Mouse (Mus musculus): Measurements from ENCODE around the gene Atp11c.

- TF ChIP-seq POLR2A (IDR thresholded peaks at IDR 0.05; ENCODE audit: borderline replicate concordance, extremely low read depth, low read depth, low read length): no peak
- no peak for TF ChIP-seq CTCF (IDR thresholded peaks at IDR 0.05; ENCODE audit: insufficient read depth, low read length)
These were observed 414.3 kb downstream of the Atp11c start for GRCm38 (mm10) chrX:60178025-60178743.

Measured in lung, adult 2 months (tissue).